Mouse (Mus musculus): ENCODE data around the gene Foxg1.

Foxg1 gene

GRCm38 (mm10) chr12:49382565-49383520, at the start of gene Foxg1:
Gene Foxg1 (plus strand): TSS chr12:49382660.
- DNase-seq (ENCODE audit: extremely low read depth, low read depth) = no peak

GRCm38 (mm10) chr12:49349697-49350096, 32.8 kb upstream of the Foxg1 start:
- DNase-seq (ENCODE audit: extremely low read depth, low read depth) = no peak

- DNase-seq (ENCODE audit: extremely low read depth, low read depth) = no peak
These were observed 13.5 kb upstream of the Foxg1 start for GRCm38 (mm10) chr12:49368931-49369330.

GRCm38 (mm10) chr12:49372170-49372569, 10.3 kb upstream of the Foxg1 start:
- peak; percentile 1 for DNase-seq (ENCODE audit: extremely low read depth, low read depth)

- no peak for DNase-seq (ENCODE audit: extremely low read depth, low read depth)
These were observed 9.3 kb upstream of the Foxg1 start for GRCm38 (mm10) chr12:49373176-49373575.

- no peak for DNase-seq (ENCODE audit: extremely low read depth, low read depth)
These were observed 8.4 kb upstream of the Foxg1 start for GRCm38 (mm10) chr12:49373821-49374605.

- DNase-seq (ENCODE audit: extremely low read depth, low read depth) = peak; percentile 4
These were observed 7.9 kb upstream of the Foxg1 start for GRCm38 (mm10) chr12:49374606-49374995.

- DNase-seq (ENCODE audit: extremely low read depth, low read depth) = no peak
These were observed 6.8 kb upstream of the Foxg1 start for GRCm38 (mm10) chr12:49375427-49376317.

GRCm38 (mm10) chr12:49376318-49376992, 6.0 kb upstream of the Foxg1 start:
- DNase-seq (ENCODE audit: extremely low read depth, low read depth) = no peak

- no peak for DNase-seq (ENCODE audit: extremely low read depth, low read depth)
These were observed 5.0 kb upstream of the Foxg1 start for GRCm38 (mm10) chr12:49377281-49377970.

GRCm38 (mm10) chr12:49378920-49379319, 3.5 kb upstream of the Foxg1 start:
- DNase-seq (ENCODE audit: extremely low read depth, low read depth) = no peak

- no peak for DNase-seq (ENCODE audit: extremely low read depth, low read depth)
These were observed 3.0 kb upstream of the Foxg1 start for GRCm38 (mm10) chr12:49379446-49379845.

GRCm38 (mm10) chr12:49380442-49380841, 2.0 kb upstream of the Foxg1 start:
- no peak for DNase-seq (ENCODE audit: extremely low read depth, low read depth)

GRCm38 (mm10) chr12:49381031-49381525, 1.4 kb upstream of the Foxg1 start:
- DNase-seq (ENCODE audit: extremely low read depth, low read depth) = no peak

GRCm38 (mm10) chr12:49381721-49382365, 617 bp upstream of the Foxg1 start:
- DNase-seq (ENCODE audit: extremely low read depth, low read depth) = no peak

GRCm38 (mm10) chr12:49383521-49384133, 1.2 kb downstream of the Foxg1 start:
- DNase-seq (ENCODE audit: extremely low read depth, low read depth) = no peak

GRCm38 (mm10) chr12:49384295-49384875, 1.9 kb downstream of the Foxg1 start:
- no peak for DNase-seq (ENCODE audit: extremely low read depth, low read depth)

- DNase-seq (ENCODE audit: extremely low read depth, low read depth) = no peak
These were observed 2.6 kb downstream of the Foxg1 start, which contains the start of gene Gm43517 for GRCm38 (mm10) chr12:49384876-49385630. Gene Gm43517 (plus strand): TSS chr12:49385174.
